Mouse (Mus musculus) neural tube, embryonic 14.5 days (tissue): ENCODE data around the gene Pradc1. TPM values are rescaled to one million over a fixed set of nuclear protein-coding genes. Genes with fewer than 3 reads are reported as not detected.

Experiments used
- ATAC-seq: fragments of 200-750 bp; cut with Nextera tagmentation; 2 replicates; pipeline ENCODE4 v1.8.0; 2017; ENCODE audit warnings: low read depth, mild to moderate bottlenecking, moderate TSS enrichment, moderate library complexity
- H3K27ac ChIP-seq: fragments of 300-500 bp; sonication (generic); 2 replicates; pipeline ENCODE4 v1.5.1; 2014; ENCODE audit warnings: low read depth, mild to moderate bottlenecking, control low read depth, low read length, moderate library complexity, mixed read lengths
- H3K27me3 ChIP-seq: fragments of 300-500 bp; sonication (generic); 2 replicates; pipeline ENCODE4 v1.6.1; 2014; ENCODE audit warnings: low read length; ENCODE audit not compliant: control insufficient read depth, insufficient read depth
- H3K36me3 ChIP-seq: fragments of 300-500 bp; sonication (generic); 2 replicates; pipeline ENCODE4 v1.6.1; 2014; ENCODE audit warnings: low read length, mixed read lengths; ENCODE audit not compliant: control insufficient read depth, insufficient read depth
- H3K4me1 ChIP-seq: fragments of 300-500 bp; sonication (generic); 2 replicates; pipeline ENCODE4 v1.6.1; 2014; ENCODE audit warnings: low read length; ENCODE audit not compliant: control insufficient read depth, insufficient read depth
- H3K4me2 ChIP-seq: fragments of 300-500 bp; sonication (generic); 2 replicates; pipeline ENCODE4 v1.6.1; 2014; ENCODE audit warnings: mild to moderate bottlenecking, low read depth, low read length, control low read depth
- H3K4me3 ChIP-seq: fragments of 300-500 bp; sonication (generic); 2 replicates; pipeline ENCODE4 v1.5.1; 2014; ENCODE audit warnings: low read depth, low read length, control low read depth, mixed read lengths
- H3K9ac ChIP-seq: fragments of 300-500 bp; sonication (generic); replicated peaks from 2 replicates; pipeline ENCODE4 v1.6.1; 2014; ENCODE audit warnings: low read depth, mild to moderate bottlenecking, control low read depth, low read length, mixed read lengths
- H3K9me3 ChIP-seq: fragments of 300-500 bp; sonication (generic); 2 replicates; pipeline ENCODE4 v1.6.1; 2016; ENCODE audit warnings: low read length; ENCODE audit not compliant: control insufficient read depth
- WGBS: fragments of 180-500 bp; shearing (Covaris S2); extraction: QIAGEN DNeasy Blood & Tissue Kit; methylation state at CpG from one replicate; pipeline ENCODE4 v1.1.7; 2014; 5-methylcytosine and 5-hydroxymethylcytosine counted together
- polyA plus RNA-seq: library from polyadenylated mRNA; unstranded; fragments of >200 nt; fragmentation: Nextera tagmentation; extraction: Ambion mirVana; gene quantifications from 2 replicates; pipeline ENCODE4 v1.2.1, GENCODE M21; 2014

Pradc1 gene
- polyA plus RNA-seq, 1 experiment from 2014 or later: 23.0 TPM

GRCm38 (mm10) chr6:85443488-85444233 is 8.1 kb downstream of the Pradc1 start:
- no peak for ATAC-seq
- no peaks in the 10 kb centered on the region for H3K27me3 ChIP-seq
- H3K27ac ChIP-seq: no peak overlapping the region
- no peak overlapping the region for H3K4me3 ChIP-seq
- no peak overlapping the region for H3K9ac ChIP-seq
- WGBS: 80% methylated on average over 3 of the region's 3 CpGs
- H3K4me2 ChIP-seq: no peak overlapping the region
- no peaks in the 10 kb centered on the region for H3K9me3 ChIP-seq
- H3K4me1 ChIP-seq: no peaks in the 10 kb centered on the region
- peaks cover 26% of the 10 kb centered on the region for H3K36me3 ChIP-seq

- H3K27me3 ChIP-seq: no peaks in the 10 kb centered on the region
- 91% methylated on average over 4 of the region's 4 CpGs for WGBS
- ATAC-seq: no peak
- no peaks in the 10 kb centered on the region for H3K4me1 ChIP-seq
- H3K4me2 ChIP-seq: no peak overlapping the region
- peaks cover 30% of the 10 kb centered on the region for H3K36me3 ChIP-seq
- H3K27ac ChIP-seq: no peak overlapping the region
- H3K9ac ChIP-seq: no peak overlapping the region
- no peak overlapping the region for H3K4me3 ChIP-seq
- no peaks in the 10 kb centered on the region for H3K9me3 ChIP-seq
Observed at GRCm38 (mm10) chr6:85441142-85441541, 10.6 kb downstream of the Pradc1 start.

GRCm38 (mm10) chr6:85436631-85437030 is 15.1 kb downstream of the Pradc1 start:
- ATAC-seq: no peak

GRCm38 (mm10) chr6:85436204-85436603 is 15.6 kb downstream of the Pradc1 start:
- Histone ChIP-seq H3K36me3 (peaks cover 20% of the 10 kb centered on the region), H3K4me2 (no peak overlapping the region), H3K4me3 (no peak overlapping the region), H3K9me3 (no peaks in the 10 kb centered on the region), H3K27me3 (no peaks in the 10 kb centered on the region), H3K4me1 (peaks cover 6% of the 10 kb centered on the region; the same call in 1 of the 2 replicates), H3K27ac (no peak overlapping the region), H3K9ac (no peak overlapping the region)
- no peak for ATAC-seq
- 90% methylated on average over 1 of the region's 1 CpGs for WGBS

More at GRCm38 (mm10) chr6:85436631-85437030, 15.1 kb downstream of the Pradc1 start:
- Histone ChIP-seq H3K4me1 (peaks cover 6% of the 10 kb centered on the region; the same call in 1 of the 2 replicates), H3K27me3 (no peaks in the 10 kb centered on the region), H3K36me3 (peaks cover 22% of the 10 kb centered on the region), H3K4me2 (no peak overlapping the region), H3K27ac (no peak overlapping the region), H3K9me3 (no peaks in the 10 kb centered on the region), H3K9ac (no peak overlapping the region), H3K4me3 (no peak overlapping the region)
- 95% methylated on average over 6 of the region's 6 CpGs for WGBS

- Histone ChIP-seq H3K9ac (no peak overlapping the region), H3K27me3 (no peaks in the 10 kb centered on the region), H3K36me3 (peaks cover 4% of the 10 kb centered on the region; the same call in 1 of the 2 replicates), H3K9me3 (no peaks in the 10 kb centered on the region), H3K4me3 (no peak overlapping the region), H3K4me2 (no peak overlapping the region), H3K4me1 (peaks cover 6% of the 10 kb centered on the region; the same call in 1 of the 2 replicates), H3K27ac (no peak overlapping the region)
- WGBS: 83% methylated on average over 5 of the region's 5 CpGs
- no peak for ATAC-seq
Observed at GRCm38 (mm10) chr6:85433865-85434264, 17.9 kb downstream of the Pradc1 start.

- WGBS: 0% methylated on average over 39 of the region's 39 CpGs
- ATAC-seq: peak; percentile 89
- H3K9ac ChIP-seq: peak within 1 kb of the TSS; percentile 55
- peaks cover 6% of the 10 kb centered on the region; the same call in 1 of the 2 replicates for H3K4me1 ChIP-seq
- no peak within 1 kb of the TSS for H3K27ac ChIP-seq
- no peaks in the 10 kb centered on the region for H3K27me3 ChIP-seq
- no peaks in the 10 kb centered on the region for H3K9me3 ChIP-seq
- H3K36me3 ChIP-seq: no peaks in the 10 kb centered on the region
- peak within 1 kb of the TSS; percentile 54 for H3K4me3 ChIP-seq
- peak within 1 kb of the TSS; percentile 86 for H3K4me2 ChIP-seq
Observed at GRCm38 (mm10) chr6:85431842-85432431, 19.8 kb downstream of the Pradc1 start, which contains the start of gene Smyd5. Gene Smyd5, plus strand, starts transcription at chr6:85431989.

- 51% methylated on average over 8 of the region's 8 CpGs for WGBS
- no peaks in the 10 kb centered on the region for H3K27me3 ChIP-seq
- no peaks in the 10 kb centered on the region for H3K9me3 ChIP-seq
- H3K4me2 ChIP-seq: peak overlapping the region; percentile 86
- peak overlapping the region; percentile 54 for H3K4me3 ChIP-seq
- no peak; the same call in 1 of the 2 replicates for ATAC-seq
- H3K36me3 ChIP-seq: no peaks in the 10 kb centered on the region
- peaks cover 6% of the 10 kb centered on the region; the same call in 1 of the 2 replicates for H3K4me1 ChIP-seq
- H3K27ac ChIP-seq: no peak overlapping the region
- H3K9ac ChIP-seq: peak overlapping the region; percentile 55
Observed at GRCm38 (mm10) chr6:85431274-85431841, 20.4 kb downstream of the Pradc1 start.

- Histone ChIP-seq H3K9me3 (no peaks in the 10 kb centered on the region), H3K4me3 (no peak within 1 kb of the TSS), H3K36me3 (no peaks in the 10 kb centered on the region), H3K9ac (no peak within 1 kb of the TSS), H3K4me1 (no peaks in the 10 kb centered on the region), H3K27ac (no peak within 1 kb of the TSS), H3K4me2 (no peak within 1 kb of the TSS), H3K27me3 (0 out of 2 replicates have a peak, but pooled peaks cover 2% of the 10 kb centered on the region)
- 11% methylated on average over 28 of the region's 28 CpGs for WGBS
- no peak for ATAC-seq
Observed at GRCm38 (mm10) chr6:85423836-85424379, 27.9 kb downstream of the Pradc1 start, which contains the start of gene Noto. Gene Noto, plus strand, starts transcription at chr6:85423886.
